Mouse (Mus musculus) gastrocnemius, postnatal 10 days (tissue): ENCODE measurements around the gene Slx. TPM values are rescaled to one million over a fixed set of nuclear protein-coding genes. Genes with fewer than 3 reads are reported as not detected.
"Not testable (repeated sequence)": the region's sequence is repeated elsewhere in the genome, so short reads cannot be mapped to it uniquely, and the experiment has no call there.

ENCODE experiments used
- DNase-seq: peaks from one replicate; pipeline ENCODE4 v3.0.0; 2021; ENCODE audit warnings: mixed read lengths
- long read RNA-seq, 2 experiments: library from polyadenylated mRNA; stranded (forward); transcript quantifications; one replicate each; pipeline ENCODE4 v2.0.0; 2021
- microRNA-seq, 2 experiments: library from miRNA; unstranded; fragments of <30 nt; microRNA quantifications; one replicate each; pipeline ENCODE4 v1.2.0; 2021
- total RNA-seq, 2 experiments: library from RNA; stranded (reverse); gene quantifications; 2 replicates each; pipeline ENCODE4 v1.2.3; 2021

Gene Slx
- not detected for total RNA-seq
- long read RNA-seq, experiment 1, result 0 reads
- long read RNA-seq, experiment 2, result 0 reads

DNA sequence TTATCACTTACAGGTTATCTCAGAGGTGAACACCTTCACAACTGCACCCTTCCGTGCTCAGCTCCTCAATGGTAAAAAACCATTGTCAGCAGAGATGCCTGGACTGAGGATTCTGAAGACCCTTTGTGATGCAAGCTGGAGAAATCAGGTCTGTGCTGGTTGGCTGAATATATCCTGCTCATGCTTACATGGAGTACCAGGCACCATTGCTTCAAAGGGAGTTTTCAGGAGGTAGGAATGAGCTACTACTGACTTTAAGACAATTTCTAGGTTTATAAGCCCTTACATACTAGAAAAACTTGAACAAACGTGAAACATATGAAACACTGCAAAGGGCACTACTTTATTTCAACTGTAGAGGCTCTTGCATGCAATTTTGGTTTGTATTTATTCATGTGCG, at the start of gene Slx:
Slx (minus strand) TSS at position 101 of the 400 bp plus-strand sequence.
- DNase-seq, result not testable (repeated sequence)

Small RNA genes within 50 kb of the gene (microRNA-seq; reads per million reads assigned to microRNA genes)
- 0 reads per million in 2 experiments for gene Gm27341

Other genes with a start within 250 kb of the Slx start
- gene Gm2030, start 235.5 kb downstream of the Slx start, total RNA-seq, result not detected
- gene Gm14525, start 157.1 kb upstream of the Slx start, total RNA-seq, result not detected